Mouse (Mus musculus): Measurements from ENCODE around the gene Slc25a10.

DNA sequence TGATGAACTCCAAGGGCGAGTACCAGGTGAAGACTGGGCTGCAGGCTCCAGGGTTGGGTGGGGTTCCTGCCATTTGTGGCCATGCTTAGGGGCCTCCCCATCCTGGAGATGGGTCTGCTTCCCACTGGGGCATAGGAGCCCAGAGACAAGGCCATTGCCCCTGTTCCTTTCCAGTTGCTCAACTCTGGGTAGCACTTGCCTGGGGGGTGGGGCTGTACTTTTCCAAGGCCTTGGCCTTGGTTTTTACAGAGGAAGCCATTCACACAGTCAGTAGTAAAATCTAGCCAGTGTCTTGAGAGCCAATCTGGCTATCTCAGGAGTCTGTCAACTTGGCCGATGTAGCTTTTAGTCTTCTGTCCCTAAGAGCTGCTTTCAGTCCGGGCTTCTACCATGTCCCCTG is 5.8 kb downstream of the Slc25a10 start:
- TF ChIP-seq CTCF (IDR thresholded peaks at IDR 0.05) (no peak), EP300 (IDR thresholded peaks at IDR 0.05) (no peak)

All from lung, postnatal 0 days (tissue).